Mouse (Mus musculus) thymus, postnatal 25 days (tissue): ENCODE measurements at regions not wholly inside any gene's neighbourhood (a gene's known extent, or its start where the extent isn't known, plus 50 kb on each side); places are given as distances from the start of the nearest gene placed in this dataset.

Experiments used
- DNase-seq: peaks from one replicate; pipeline ENCODE4 v3.0.0; 2022

DNA sequence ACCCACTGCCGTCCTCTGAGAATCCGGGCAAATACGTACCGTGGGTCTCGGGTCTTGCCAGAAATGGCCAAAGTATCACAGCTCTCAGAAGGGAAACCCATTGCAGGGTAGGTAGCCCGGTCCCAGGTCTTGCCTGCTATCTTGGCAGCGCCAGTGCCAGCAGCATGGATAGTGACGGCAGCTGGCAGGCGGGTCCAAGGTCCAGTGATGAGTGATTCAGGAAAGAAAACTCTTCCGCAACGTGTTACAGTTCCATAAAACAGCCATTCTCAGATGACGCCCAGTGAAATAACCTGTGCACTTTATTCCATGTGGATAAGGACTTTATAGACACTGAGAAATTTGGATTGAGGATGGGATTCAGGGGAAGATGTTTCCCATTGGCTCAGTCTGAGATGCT lies 142.2 kb upstream of the Nr4a3 start:
- no peak for DNase-seq

GRCm38 (mm10) chr4:47912259-47912658 lies 132.7 kb upstream of the Nr4a3 start:
- no peak for DNase-seq

DNA sequence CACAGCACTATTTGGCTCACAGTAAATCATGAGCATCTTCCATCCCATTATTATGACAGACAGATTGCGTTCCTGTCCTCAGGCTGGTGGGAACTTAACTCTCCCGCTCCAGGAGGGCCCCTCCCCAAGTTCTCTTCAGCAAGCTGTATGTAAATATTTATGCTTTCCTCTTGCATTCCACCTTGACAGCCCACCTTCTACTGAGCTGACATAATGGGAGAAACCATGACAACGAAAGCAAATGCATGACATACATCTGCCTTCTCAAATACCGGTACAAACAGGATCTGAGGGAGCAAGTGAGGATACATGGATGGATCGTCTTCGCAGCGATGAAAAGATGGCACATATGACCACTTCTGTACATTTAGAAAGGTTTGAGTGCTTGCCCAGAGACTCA lies 125.4 kb upstream of the Nr4a3 start:
- DNase-seq = no peak

- DNase-seq = no peak
Measured at GRCm38 (mm10) chr4:47931464-47931863, 113.5 kb upstream of the Nr4a3 start.

GRCm38 (mm10) chr4:47933526-47933925 lies 111.4 kb upstream of the Nr4a3 start:
- no peak for DNase-seq

DNA sequence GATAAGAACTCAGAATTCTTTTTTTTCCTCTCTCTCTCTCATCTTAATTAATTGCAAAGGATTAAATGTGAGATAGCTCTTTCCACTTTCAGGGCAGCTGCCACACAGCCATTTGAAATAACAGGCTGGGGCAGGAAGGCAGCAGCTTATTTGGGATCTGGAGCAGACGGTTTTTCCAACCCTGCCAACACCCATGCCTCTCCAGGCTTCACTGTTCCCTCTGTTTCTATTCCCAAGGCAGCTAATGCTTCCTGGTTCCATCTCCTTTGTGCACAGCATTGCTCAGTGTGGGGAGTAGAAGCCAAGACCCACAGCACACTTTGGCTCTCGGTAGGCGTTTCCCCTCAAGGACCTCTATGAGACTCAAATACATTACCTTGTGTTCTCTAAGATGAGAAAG lies 109.4 kb upstream of the Nr4a3 start:
- no peak for DNase-seq

DNA sequence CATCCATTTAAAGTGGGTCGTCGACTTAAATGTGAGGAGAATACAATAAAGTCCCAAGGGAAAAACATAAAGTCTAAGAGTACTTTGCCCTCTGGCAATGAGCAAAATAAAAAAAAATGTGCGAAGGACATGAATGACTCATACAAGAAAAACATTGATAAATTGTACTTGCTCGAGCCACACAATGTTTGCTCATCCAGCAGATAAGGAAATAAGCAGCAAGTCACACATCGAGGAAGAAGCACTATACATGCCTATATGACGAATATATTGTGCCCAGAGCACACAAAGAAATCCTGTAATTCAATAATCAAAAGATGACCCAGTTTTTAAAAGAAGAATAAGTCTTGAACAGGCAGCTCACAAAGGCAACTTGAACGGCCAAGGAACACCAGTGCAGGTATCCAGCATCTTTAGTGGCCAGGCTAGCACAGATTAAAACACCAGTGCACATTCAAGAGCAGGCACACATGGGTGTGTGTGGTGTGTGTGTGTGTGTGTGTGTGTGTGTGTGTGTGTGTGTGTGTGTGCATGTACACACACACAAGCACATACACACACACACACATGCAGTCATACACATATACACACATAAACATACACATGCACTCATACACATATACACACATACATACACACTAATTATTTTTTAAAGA lies 108.4 kb upstream of the Nr4a3 start:
- DNase-seq = no peak

GRCm38 (mm10) chr4:47947869-47948573 lies 96.9 kb upstream of the Nr4a3 start:
- DNase-seq = no peak

DNA sequence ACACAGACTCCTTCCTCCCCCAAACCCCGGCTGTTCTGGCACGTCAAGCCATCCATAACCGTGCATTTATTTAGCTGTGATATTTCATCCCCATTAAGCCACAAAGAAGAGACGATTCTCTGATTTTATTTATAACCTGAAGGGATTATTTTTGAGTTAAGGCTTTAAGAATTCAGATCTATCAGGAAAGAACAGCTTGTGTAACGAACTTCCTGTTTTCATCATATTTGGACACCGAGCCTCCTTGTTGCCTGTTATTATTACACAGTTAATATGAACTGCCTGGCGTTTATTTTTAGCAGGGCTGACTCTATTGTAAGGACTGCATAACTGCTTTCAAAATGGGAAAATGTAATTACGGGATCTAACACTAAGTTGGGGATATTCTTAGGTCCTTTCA lies 96.2 kb upstream of the Nr4a3 start:
- DNase-seq = no peak

DNA sequence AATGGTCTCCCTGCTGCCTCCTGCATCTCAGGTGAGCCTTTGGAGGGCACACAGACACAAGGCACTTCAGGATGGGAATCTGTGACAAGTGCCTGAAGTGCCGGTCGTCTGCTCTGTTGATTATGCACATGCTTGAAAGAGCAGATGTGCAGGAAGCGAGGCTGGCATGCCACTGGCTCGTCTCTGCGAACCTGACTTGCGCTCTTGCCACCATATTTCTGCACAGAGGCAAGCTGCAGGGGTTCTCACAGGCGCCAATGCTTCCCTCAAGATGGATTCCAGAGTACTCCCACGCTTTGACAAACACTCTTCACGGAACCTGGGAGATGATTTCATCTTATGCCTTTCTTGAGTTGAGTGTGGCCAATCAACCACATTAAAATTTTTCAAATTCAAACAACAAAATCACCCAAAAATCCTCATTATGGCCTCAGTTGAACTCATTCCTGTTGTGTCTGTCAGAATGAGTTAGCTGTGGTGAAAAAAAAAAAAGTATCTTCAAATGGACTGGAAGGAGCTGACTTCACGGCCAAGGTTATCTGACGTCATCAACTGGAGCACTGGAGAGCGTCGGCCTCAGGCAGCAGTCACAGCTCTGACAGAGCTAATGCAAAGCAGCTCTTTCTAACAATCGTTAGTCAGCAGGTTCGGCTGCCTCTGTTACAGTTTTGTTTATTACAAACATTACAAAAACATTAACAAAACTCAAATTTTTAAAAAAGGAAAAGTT lies 90.2 kb upstream of the Nr4a3 start:
- DNase-seq = no peak

GRCm38 (mm10) chr4:47964630-47965029 lies 80.3 kb upstream of the Nr4a3 start:
- peak; percentile 45 for DNase-seq

GRCm38 (mm10) chr4:47971861-47972260 lies 73.1 kb upstream of the Nr4a3 start:
- no peak for DNase-seq

- DNase-seq = no peak
Measured at GRCm38 (mm10) chr4:47979579-47980313, 65.2 kb upstream of the Nr4a3 start.
